Mouse (Mus musculus) adrenal gland, adult 18-20 months (tissue): ENCODE results near the gene Mras. TPM values are rescaled to one million over a fixed set of nuclear protein-coding genes. Genes with fewer than 3 reads are reported as not detected.

Experiments
- DNase-seq, 2 experiments: peaks; one replicate each; pipeline ENCODE4 v3.0.0; 2021 to 2022; ENCODE audit warnings: low spot score in 2 of 2
- long read RNA-seq, 2 experiments: library from polyadenylated mRNA; stranded (forward); transcript quantifications; one replicate each; pipeline ENCODE4 v2.0.0; 2021
- total RNA-seq, 2 experiments: library from RNA; stranded (reverse); gene quantifications; 1 replicate in 1 of 2; 2 replicates in 1 of 2; pipeline ENCODE4 v1.2.3; 2021

The Mras gene
- 10 to 100 TPM; 59.9 to 92.3 TPM for total RNA-seq
- long read RNA-seq, experiment 1, full-length matches to known transcripts, result 52 of 65 reads
- long read RNA-seq, experiment 1, partial matches to known transcripts, result 0 of 65 reads
- long read RNA-seq, experiment 1, other reads (novel, unspliced or antisense), result 13 of 65 reads
- long read RNA-seq, experiment 2, full-length matches to known transcripts, result 32 of 45 reads
- long read RNA-seq, experiment 2, partial matches to known transcripts, result 4 of 45 reads
- long read RNA-seq, experiment 2, other reads (novel, unspliced or antisense), result 9 of 45 reads

DNA sequence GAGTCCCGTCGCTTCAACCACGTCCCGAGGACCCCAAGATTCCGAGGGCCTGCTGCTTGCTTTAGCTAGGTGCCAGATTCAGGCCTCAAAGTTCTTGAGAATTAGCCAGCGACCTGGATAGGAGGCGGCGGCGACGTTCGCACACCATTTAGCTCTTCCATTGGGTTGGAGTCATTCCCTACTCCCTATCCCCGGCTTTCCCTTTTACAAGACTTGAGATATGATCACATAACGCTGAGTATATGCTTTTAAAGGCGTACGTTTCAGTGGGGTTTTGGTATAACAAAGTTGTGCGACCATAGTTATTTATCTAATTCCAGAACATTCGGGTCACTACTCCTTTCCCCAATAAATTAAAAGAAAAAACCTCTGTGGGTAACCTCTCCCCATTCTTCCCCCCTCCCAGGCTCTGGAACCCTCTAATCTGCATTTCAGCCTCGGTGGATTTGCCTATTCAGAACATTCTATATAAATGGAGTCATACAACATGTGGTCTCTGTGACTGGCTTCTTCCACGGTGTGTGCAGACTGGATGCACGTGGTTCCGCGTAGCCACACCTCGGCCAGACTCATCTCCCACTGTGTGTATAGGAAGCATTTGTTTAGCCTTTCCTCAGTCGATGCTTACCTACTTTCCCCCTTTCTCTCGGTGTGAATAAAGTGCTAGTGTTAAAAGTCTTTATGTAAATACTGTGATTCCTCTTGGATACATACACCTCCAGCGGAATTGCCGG lies at the start of gene Mras:
Gene Mras, minus strand, starts transcription at position 351 of the 734 bp plus-strand sequence.
- no peak for DNase-seq

DNA sequence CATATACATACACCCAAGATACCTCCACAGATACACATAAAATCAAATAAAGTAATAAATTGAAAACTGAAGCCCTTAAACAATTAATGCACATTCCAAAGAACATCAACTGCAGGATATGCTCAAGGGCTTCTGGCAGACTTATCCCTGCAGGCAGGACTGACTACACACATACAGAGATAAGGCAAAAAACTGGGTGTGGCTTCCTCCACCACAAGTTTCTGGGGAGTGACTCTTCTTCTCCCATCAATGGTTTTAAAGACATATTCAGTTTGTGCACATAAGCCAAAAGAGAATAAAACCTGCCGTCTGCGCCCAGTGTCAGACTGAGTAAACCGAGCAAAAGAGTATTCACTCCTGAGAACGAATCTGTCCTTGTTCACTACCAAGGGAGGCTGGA lies 48.0 kb upstream of the Mras start:
- DNase-seq, result no peak

DNA sequence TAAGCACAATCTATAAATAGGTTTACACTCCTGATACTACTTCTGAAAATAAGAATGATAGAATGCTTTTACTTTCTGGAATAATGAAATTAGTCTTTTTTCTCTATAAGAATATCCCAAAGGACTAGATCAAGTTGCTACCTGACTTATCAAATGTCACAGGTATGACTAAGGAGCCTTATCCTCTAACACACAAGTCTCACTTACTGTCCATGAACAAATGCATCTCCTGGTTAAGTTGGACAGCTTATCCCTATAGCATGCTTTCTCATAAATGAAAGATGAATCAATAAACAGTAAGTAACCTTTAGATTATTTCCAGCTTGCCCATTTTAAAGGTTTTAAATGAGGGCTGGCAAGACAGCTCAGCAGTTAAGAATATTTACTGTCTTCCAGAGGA lies 47.5 kb upstream of the Mras start:
- no peak for DNase-seq

DNA sequence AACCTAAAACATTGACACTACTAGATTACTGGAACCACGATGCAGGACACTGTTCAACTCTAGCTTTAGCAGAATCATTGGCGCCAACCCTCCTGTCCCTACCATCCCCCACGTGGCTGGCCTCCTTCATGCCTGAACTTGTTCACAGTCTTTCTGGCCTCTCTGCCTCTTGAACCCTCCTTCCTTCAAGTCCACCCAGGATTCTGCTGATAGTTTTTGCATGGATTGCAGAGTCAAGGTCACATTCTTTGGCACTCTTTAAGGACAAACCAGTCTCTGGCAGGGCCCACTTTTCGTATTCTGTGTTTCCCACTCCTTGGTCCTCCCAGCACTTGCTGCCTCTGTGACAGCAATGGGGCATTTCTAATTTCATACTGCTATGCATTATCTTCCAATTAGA lies 46.0 kb upstream of the Mras start:
- no peak for DNase-seq

DNA sequence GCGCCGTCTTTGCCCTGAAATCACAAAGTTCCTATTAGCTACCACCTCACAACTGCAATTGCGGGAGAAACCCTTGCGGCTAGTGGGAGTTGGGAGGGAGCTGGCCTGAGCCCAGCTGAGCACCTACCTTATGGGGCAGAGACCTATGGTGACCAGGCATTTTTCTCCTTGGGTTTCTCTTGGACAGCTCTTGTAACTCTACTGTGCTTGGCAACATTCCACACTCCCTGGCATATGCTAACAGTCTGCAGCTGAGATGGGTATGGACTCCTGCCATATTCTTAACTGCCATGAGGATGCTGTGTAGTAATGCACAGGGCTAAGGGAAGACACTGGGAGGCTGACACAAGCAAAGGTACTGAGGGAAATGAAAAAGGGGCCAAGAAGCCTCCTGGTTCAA lies 43.6 kb upstream of the Mras start:
- no peak for DNase-seq

DNA sequence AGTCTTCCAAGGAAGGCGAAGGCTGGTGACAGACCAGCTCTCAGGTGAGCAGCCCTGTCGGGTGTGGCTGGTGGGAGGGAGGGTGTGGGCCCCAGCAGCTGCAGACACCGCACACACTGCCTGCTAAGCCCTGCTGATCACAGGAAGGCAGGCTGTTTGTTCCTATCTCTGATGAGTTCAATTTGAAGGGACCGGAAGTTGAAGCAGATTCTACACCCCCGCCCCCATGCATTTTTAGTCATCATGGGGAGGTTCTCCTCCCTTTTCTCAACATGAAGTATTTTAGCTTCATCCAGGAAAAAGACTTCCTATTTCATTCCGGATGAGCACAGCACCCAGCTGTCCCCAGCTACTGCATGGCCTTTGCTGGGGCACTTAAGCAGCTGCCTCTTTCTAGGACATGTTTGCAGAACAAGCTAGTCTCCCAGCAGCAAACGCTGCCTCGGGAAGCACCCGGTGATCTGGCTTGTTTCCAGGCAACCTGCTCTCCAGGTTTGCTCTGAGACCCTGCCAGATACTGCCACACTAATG lies 42.1 kb upstream of the Mras start:
- DNase-seq, result no peak

DNA sequence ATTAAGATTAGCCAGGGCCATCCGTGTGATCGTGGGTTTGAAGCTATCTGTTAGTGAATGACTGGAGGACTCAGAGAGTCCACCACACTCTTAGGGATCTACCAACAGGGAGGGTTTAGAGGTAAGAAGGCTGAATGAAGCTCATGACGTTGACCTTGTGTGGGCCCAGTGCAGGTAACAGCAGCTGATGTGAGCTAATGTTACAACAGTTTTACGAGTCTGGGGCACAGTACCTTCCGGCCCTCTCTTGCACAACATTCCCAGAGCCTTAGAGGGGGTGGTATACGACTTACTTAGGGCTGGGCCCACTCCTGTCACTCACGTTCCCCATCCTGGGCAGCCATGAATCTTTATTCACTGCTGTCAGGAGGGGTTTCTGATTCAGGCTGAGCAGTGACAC lies 34.2 kb upstream of the Mras start:
- no peak for DNase-seq

DNA sequence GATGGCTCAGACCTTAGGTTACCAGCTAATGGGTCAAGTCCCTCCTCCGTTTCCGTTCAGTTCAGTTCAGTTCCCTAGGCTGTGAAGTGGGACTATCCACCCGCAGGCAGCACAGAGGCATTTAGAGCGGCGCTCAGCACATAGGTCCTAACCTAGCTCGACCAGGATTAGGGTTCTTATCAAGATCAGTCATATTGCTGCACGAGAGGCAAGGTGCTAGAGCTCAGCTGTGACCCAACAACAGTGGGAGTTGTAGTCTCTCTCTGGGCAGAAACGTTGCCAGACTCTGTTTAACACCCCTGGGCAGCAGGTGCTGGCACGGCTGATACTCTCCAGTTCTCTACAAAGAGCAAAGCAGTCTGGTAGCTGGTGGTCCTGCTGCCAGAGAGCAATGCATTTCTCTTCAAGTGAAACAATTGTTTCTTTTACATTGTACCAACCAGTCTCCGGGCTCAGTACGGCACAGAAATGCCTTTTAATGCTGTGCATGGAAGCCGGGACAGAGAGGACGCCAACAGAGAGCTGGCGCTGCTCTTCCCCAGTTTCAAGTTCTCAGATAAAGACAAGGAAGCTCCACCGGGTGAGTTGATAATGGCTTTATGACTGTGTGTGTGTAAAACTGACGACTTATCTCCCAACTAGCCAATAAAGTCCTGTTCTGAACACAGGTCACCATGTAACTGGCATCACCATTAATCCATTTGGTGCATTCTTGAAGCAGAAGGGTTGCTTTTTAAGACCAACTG lies 33.3 kb upstream of the Mras start:
- DNase-seq, result no peak

DNA sequence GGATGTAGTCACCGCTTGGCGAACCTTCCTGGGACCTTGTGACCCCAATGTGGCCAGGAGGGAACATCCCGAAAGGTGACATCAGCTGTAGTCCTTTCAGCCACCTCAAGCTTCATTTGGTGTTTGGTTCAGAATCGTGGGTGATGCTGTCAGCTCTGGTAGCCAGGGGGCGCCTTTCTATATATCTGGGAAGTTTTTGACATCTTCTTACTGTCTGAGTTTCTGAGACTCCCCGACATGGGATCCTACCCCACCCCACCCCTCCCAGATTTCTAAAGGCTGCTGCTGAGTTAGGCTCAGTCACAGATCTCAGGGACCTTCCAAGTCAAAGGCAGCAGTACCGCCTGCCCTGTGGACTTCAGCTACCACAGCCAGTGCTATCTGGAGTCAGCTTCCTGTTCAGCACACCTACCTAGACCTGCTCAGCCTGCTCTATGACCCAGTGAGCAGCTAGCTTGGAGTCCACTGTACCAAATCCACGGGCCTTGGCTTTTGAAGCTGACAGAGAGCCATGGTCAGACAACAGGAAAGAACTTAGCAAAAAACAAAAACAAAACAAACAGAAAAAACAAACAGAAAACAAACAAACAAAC lies 32.6 kb upstream of the Mras start:
- DNase-seq, result no peak

DNA sequence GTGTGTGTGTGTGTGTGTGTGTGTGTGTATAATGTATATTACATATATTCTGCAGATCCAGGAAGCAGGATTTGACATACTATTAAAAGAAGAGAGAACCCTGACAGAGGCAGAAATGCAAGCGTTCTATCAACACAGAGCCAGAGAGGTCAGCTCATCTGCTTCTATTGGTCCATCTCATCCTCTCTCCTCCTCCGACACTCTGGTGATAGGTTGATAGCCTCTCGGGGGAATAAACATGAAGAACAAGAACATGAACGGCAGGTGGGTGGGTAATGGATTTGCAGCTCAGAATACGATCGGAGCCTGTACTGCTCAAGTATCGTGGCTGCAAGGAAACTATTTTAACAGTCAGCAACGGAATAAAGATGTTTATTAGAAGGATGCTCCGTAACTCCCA lies 31.4 kb upstream of the Mras start:
- DNase-seq, result no peak

DNA sequence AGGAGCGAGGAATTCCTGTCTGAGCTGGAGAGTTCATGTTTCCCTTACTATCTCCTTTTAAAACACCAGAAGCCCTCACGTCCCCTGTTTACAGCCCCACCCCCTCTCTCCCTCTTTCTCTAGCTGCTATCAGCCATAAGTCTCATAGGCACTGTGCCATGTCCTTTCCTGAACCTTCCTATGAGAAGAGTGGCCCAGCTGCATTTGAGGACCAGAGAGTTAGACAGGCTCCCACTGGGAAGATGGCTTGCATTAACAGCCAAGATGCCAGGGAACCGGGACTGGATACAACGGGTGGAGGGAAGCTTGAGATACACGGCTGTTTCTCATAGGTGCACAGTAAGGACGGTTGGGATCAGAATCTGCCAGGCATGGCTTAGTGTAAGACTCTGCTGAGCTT lies 27.7 kb upstream of the Mras start:
- no peak for DNase-seq

DNA sequence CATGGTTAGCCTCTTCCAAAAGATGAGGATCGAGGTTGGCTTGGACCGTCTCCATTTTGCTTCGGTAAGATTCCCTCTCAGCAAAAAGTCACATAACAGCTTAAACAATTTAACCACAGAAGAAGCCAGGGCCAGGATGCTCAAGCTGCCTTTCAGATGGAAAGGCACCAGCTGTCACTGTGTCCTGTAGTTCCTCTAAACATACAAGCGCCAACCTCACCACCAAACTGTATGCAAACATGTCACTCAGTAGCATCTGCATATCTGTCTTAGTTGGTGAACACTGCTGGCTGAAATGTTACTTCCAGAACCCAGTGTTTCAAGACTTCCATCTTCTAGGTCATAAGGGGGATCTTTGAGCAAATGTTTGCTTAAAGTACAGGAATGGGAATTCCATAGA lies 22.5 kb upstream of the Mras start:
- DNase-seq, result no peak

DNA sequence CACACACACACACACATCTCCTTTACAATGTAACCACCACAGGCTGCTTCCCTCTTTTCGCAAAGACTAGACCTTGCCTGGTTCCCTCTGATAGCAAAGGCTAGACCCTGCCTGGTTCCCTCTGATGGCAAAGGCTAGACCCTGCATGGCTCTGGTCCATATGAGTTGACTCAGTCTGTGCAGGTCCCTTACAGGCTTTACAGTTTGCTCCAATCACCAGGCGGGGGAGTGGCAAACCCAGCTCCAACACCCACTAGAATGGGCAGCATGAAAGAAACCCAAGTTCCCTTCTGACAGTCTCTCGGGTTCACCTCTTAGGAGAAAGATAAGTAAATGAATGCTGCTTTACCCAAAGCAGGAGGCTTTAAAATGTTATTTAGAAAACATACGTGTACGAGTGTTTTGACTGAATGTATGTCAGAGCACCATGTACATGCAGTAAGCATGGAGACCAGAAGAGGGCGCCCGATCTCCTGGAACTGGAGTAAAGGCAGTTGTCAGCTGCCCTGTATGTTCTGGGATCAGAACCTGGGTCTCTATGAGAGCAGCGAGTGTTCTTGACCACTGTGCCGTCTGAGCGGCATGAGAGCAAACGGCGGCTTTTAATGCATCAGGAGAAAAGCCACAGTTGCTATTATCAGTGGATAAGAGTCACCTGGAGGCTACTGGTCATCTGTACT lies 21.5 kb upstream of the Mras start:
- DNase-seq, result peak; percentile 71 to 74

DNA sequence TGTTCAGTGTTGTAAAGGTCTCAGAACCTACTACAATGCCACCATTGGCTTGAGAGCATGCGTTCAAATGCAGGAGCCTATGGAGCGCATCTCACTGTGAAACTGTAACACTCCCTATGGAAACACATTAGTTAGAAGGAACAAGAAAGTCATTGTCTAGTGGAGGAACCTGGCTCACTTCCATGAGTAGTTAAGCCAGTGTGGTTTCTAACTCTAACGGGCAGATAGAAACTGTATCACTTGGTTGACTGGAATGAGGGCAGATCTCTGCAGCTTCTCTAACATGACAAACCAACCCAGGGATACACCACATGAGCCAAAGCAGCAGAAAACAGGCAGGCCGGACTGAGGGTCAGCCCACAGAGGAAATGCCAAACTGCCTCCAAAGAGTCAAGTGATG lies 17.0 kb upstream of the Mras start:
- DNase-seq, result no peak

DNA sequence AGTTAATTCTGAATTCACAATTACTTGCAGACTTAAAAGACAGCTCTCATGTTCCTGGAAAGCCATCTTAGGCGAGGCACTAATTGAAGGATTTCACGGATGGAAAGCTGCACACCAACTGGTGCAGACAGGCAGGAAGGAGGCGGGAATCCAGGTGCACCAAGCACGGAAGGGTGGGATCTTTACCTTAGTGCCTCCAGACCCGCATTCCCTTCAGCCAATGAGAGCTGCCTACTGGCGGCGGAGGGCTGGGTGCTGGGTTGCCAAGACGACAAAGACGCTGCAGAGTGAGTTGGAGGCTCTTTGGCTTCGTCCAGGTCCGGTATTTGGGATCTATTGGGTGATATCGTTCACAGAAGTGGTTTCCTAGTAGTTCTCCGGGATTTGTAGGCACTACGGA lies 14.0 kb upstream of the Mras start, which contains the start of gene Nme9:
Gene Nme9, plus strand, starts transcription at position 315 of the 400 bp plus-strand sequence.
- no peak for DNase-seq

DNA sequence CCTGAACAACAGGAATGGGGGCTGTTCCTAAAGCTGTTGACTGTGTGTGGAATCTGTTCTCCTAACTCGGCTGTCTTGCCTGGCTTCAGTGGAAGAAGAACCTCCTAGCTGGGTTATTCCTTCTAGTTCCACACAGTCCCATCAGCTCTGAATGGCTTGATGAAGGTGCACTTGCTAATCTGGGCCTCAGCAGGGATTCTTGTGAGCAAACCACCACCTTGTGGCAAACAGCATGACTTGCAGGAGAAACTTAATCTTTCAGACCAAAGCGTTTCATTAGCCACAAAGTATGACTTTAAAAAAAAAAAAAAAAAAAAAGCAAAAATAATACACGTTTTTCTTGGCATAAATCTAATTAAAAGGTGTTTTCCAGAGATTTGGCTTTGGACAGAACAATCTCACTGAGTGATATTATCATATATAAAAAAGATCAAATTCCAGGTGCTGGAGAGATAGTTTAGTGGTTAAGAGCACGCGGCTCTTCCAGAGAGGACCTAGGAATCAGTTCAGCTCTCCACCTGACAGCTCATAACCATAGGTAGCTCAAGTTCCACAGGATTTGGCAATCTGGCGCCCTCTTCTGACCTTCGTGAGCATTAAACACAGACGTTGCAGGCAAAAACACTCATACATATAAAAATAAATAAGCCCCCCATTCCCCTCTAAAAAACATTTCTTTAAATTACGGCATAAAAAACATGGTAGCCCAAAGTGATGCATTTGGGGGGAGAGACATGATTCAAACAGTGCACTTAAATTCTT lies 12.9 kb upstream of the Mras start:
- DNase-seq, result no peak

DNA sequence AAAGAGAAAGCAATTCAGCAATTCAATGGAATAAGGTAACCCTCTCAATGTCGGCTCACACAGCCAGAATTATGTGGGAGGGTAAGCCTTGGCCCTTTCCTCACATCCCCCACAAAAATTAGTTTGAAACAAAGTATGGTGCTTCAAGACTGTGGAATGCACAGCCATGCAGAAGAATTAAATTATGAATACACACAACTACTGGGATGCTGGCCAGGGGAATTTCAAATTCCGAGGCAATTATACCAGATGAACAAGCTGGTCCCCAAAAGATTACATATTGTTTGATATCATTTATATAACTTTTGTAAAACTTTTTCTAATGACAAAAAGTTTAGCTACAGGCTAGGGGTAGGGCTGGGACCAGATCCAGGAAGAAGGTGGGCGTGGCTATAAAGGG lies 10.1 kb upstream of the Mras start:
- DNase-seq, result no peak

DNA sequence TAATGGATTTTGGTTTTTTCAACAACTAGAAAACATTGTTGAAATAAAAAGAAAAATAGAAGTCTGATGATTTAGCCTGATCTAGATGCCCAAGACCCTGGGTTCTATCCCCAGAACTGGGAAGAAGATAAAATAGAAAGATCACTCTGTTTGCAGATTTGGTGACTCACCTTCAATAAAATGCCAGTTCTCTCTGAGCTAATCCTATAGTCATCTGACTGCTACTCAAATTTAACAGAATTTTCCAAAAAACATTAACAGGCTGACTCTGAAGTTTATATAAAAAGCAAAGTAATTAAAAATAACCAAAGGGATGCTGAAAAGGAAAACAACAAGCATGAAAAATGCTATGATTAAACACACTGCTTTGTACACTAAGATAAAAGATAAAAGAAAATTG lies 9.1 kb upstream of the Mras start:
- no peak for DNase-seq

DNA sequence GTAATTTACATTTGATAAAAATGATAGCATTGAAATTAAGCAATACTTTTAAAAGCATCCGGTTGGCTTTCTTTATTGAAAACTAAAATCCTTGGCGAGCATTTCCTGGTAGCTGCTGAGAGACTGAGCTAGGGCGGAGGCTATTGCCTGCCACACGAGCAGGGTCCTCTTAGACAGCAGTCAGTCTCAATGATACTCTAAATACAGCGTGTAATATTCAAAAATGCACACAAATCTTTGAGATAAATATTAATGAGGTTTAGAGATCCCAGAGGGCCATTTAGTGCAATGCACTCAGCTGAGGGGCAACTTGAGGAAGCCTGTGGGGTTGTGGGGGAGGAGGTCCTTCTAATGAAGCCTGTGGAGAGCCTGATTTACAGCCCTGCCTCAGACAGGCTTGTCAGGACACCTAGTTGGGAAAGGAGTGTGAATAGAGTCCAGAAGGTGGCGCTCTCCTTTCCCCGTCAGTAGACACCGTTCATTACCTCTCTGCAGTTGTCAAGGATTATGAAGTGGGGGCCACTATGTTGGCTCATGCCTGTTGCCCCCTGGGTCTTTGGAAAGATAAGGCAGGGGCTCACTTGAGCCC lies 7.5 kb upstream of the Mras start:
- DNase-seq, result no peak
